Mouse (Mus musculus): ENCODE measurements around the gene Eloa.

- TF ChIP-seq POLR2A (IDR thresholded peaks at IDR 0.05; ENCODE audit: extremely low read depth, insufficient read depth, low read length) (no peak), CTCF (IDR thresholded peaks at IDR 0.05; ENCODE audit: low read depth, low read length) (no peak)
These were observed 6.6 kb upstream of the Eloa start for GRCm38 (mm10) chr4:136028132-136028564.
